In the genomic region with DNA sequence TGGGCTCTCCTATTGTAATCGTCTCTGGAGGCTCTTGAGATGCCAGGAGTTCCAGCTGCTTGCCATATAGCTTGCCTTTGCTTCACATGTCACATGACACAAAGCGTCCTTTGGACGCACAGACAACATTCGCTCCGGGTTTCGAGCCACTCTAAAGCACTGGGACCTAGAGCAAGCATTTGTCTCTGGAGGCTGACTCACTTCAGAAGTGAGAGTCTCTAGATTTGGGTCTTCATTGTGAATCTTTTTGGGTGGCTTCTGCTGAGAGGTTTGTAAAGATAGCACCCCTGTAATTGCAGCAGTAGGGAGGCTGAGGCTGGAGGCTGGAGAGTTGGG, we compare ENCODE assay signal across 11 mouse cellular contexts. TPM values are rescaled to one million over a fixed set of nuclear protein-coding genes. Genes with fewer than 3 reads are reported as not detected.
DNase-seq lines count a peak whose midpoint lies in the region; ATAC-seq and TF ChIP-seq lines count a peak whose summit lies in the region.
"Had no signal": no experiment of that assay in that cellular context is flagged by ENCODE, and none has a peak within 500 bp of the region (broad histone marks: within the 10 kb centered on the region; RNA-seq: fewer than 3 reads in every experiment).

No protein-coding gene starts in this region.

- no peak overlapping the region for H3K9ac ChIP-seq in hindbrain, embryonic 12.5 days
- H3K9ac ChIP-seq in hindbrain, postnatal 0 days (replicated peaks; ENCODE audit: low read length): no peak overlapping the region
- H3K9ac ChIP-seq in ES-Bruce4 (ENCODE audit: low read depth, poor library complexity, severe bottlenecking): peak overlapping the region; percentile 79; the same call in 1 of the 2 replicates
- H3K9ac ChIP-seq in liver, embryonic 12.5 days: peak overlapping the region; percentile 99

- no peak for ATAC-seq in hindbrain, embryonic 12.5 days (ENCODE audit: low FRiP score)
- no peak for ATAC-seq in hindbrain, postnatal 0 days
- no peak for ATAC-seq in liver, embryonic 12.5 days

- peaks cover 37% of the 10 kb centered on the region for H3K4me1 ChIP-seq in hindbrain, embryonic 12.5 days
- H3K4me1 ChIP-seq in hindbrain, postnatal 0 days (ENCODE audit: insufficient read depth, low read length): peaks cover 21% of the 10 kb centered on the region
- peaks cover 8% of the 10 kb centered on the region for H3K4me1 ChIP-seq in ES-Bruce4 (ENCODE audit: control insufficient read depth, insufficient read depth, low read length)
- H3K4me1 ChIP-seq in liver, embryonic 12.5 days: peaks cover 68% of the 10 kb centered on the region

- H3K4me3 ChIP-seq in hindbrain, embryonic 12.5 days: no peak overlapping the region
- no peak overlapping the region for H3K4me3 ChIP-seq in hindbrain, postnatal 0 days (ENCODE audit: low read length)
- H3K4me3 ChIP-seq in ES-Bruce4 (ENCODE audit: low read depth, low read length): no peak overlapping the region
- H3K4me3 ChIP-seq in liver, embryonic 12.5 days: peak overlapping the region; percentile 98

- no peak for TF ChIP-seq POLR2A in ES-Bruce4 (IDR thresholded peaks at IDR 0.05; ENCODE audit: insufficient read depth, low read length)

- WGBS in hindbrain, embryonic 12.5 days: 91% methylated on average over 6 of the region's 6 CpGs
- 88% methylated on average over 6 of the region's 6 CpGs for WGBS in hindbrain, postnatal 0 days
- WGBS in liver, embryonic 12.5 days (ENCODE audit: insufficient replicate concordance): 88% methylated on average over 6 of the region's 6 CpGs

- H3K27me3 ChIP-seq in hindbrain, embryonic 12.5 days: no peaks in the 10 kb centered on the region
- no peaks in the 10 kb centered on the region for H3K27me3 ChIP-seq in hindbrain, postnatal 0 days (ENCODE audit: insufficient read depth, low read length)
- H3K27me3 ChIP-seq in ES-Bruce4 (ENCODE audit: control insufficient read depth, insufficient read depth, low read length, poor library complexity, severe bottlenecking): no peaks in the 10 kb centered on the region
- peaks cover 4% of the 10 kb centered on the region; the same call in 1 of the 2 replicates for H3K27me3 ChIP-seq in liver, embryonic 12.5 days (replicated peaks)

- H3K27ac ChIP-seq in hindbrain, embryonic 12.5 days: 0 out of 2 replicates have a peak overlapping the region, but pooled peaks have one; percentile 0
- no peak overlapping the region for H3K27ac ChIP-seq in hindbrain, postnatal 0 days
- no peak overlapping the region for H3K27ac ChIP-seq in ES-Bruce4 (ENCODE audit: insufficient read depth, low read length)
- H3K27ac ChIP-seq in liver, embryonic 12.5 days: peak overlapping the region; percentile 100

- 0 out of 2 replicates have a peak, but pooled peaks cover 3% of the 10 kb centered on the region for H3K36me3 ChIP-seq in hindbrain, embryonic 12.5 days
- no peaks in the 10 kb centered on the region; the same call in 1 of the 2 replicates for H3K36me3 ChIP-seq in hindbrain, postnatal 0 days (ENCODE audit: insufficient read depth, low read length)
- peaks cover 2% of the 10 kb centered on the region; the same call in 1 of the 2 replicates for H3K36me3 ChIP-seq in ES-Bruce4 (ENCODE audit: control insufficient read depth, insufficient read depth, low read length, poor library complexity, severe bottlenecking)
- peaks cover 12% of the 10 kb centered on the region for H3K36me3 ChIP-seq in liver, embryonic 12.5 days

- TF ChIP-seq EP300 in ES-Bruce4 (IDR thresholded peaks at IDR 0.05; ENCODE audit: insufficient read depth, low read depth, low read length): no peak

- DNase-seq in cerebellum, adult 11-12 months: peak; percentile 66
- DNase-seq in cerebellum, adult 8-10 months: no peak
- no peak for DNase-seq in hindbrain, postnatal 0 days (ENCODE audit: low spot score)
- DNase-seq in frontal cortex, postnatal 14 days (ENCODE audit: low spot score in 2 of 2): no peak
- no peak for DNase-seq in natural killer cell, adult 2 months (ENCODE audit: low spot score in 2 of 2)
- DNase-seq: embryo, embryonic 11 days; gastrocnemius, postnatal 36 days had no signal

- no peaks in the 10 kb centered on the region for H3K9me3 ChIP-seq in hindbrain, embryonic 12.5 days (replicated peaks)
- H3K9me3 ChIP-seq in hindbrain, postnatal 0 days (ENCODE audit: low read length): no peaks in the 10 kb centered on the region
- no peaks in the 10 kb centered on the region for H3K9me3 ChIP-seq in ES-Bruce4 (replicated peaks; ENCODE audit: control insufficient read depth, insufficient read depth, low read length, poor library complexity, severe bottlenecking)
- no peaks in the 10 kb centered on the region for H3K9me3 ChIP-seq in liver, embryonic 12.5 days (replicated peaks)

- no peak overlapping the region for H3K4me2 ChIP-seq in hindbrain, embryonic 12.5 days (replicated peaks)
- H3K4me2 ChIP-seq in hindbrain, postnatal 0 days (ENCODE audit: low read depth, low read length): no peak overlapping the region
- H3K4me2 ChIP-seq in liver, embryonic 12.5 days: peak overlapping the region; percentile 90

- no peak for TF ChIP-seq CTCF in hindbrain, postnatal 0 days (IDR thresholded peaks at IDR 0.05; ENCODE audit: low read depth)
- no peak for TF ChIP-seq CTCF in ES-Bruce4 (IDR thresholded peaks at IDR 0.05; ENCODE audit: low read depth, low read length)

RNA-seq across cellular contexts. Expression of a gene that starts 1.6 kb away (rescaled TPM):
- polyA plus RNA-seq in hindbrain, embryonic 12.5 days (2016; fragmentation: Nextera tagmentation; extraction: Ambion mirVana): 290 and 291 TPM in 2 replicates
- 209 and 247 TPM in 2 replicates for total RNA-seq in hindbrain, postnatal 0 days (2014; rRNA removed)
- polyA plus RNA-seq in hindbrain, postnatal 0 days (2015; fragmentation: Nextera tagmentation; extraction: Ambion mirVana): 380 and 384 TPM in 2 replicates
- polyA plus RNA-seq in ES-Bruce4 (2011; ENCODE audit: insufficient read depth, insufficient read length, low read depth, missing spikeins): 189 and 193 TPM in 2 replicates
- 256 and 259 TPM in 2 replicates for polyA plus RNA-seq in liver, embryonic 12.5 days (2016; fragmentation: Nextera tagmentation; extraction: Ambion mirVana)

RNA-seq across cellular contexts. Expression of a gene that starts 27.8 kb away (rescaled TPM):
- polyA plus RNA-seq in hindbrain, embryonic 12.5 days (2016; fragmentation: Nextera tagmentation; extraction: Ambion mirVana): 16.9 and 18.8 TPM in 2 replicates
- 7.5 and 10.7 TPM in 2 replicates for total RNA-seq in hindbrain, postnatal 0 days (2014; rRNA removed)
- 7.2 and 9.8 TPM in 2 replicates for polyA plus RNA-seq in hindbrain, postnatal 0 days (2015; fragmentation: Nextera tagmentation; extraction: Ambion mirVana)
- 3.2 and 7.0 TPM in 2 replicates for polyA plus RNA-seq in ES-Bruce4 (2011; ENCODE audit: insufficient read depth, insufficient read length, low read depth, missing spikeins)
- 1.8 and 4.8 TPM in 2 replicates for polyA plus RNA-seq in liver, embryonic 12.5 days (2016; fragmentation: Nextera tagmentation; extraction: Ambion mirVana)
- total RNA-seq: neutrophil, adult 5-6 weeks had no signal

RNA-seq across cellular contexts. Expression of a gene that starts 55.2 kb away (rescaled TPM):
- polyA plus RNA-seq in hindbrain, embryonic 12.5 days (2016; fragmentation: Nextera tagmentation; extraction: Ambion mirVana): 4.1 and 4.5 TPM in 2 replicates
- total RNA-seq in hindbrain, postnatal 0 days (2014; rRNA removed): 8.1 and 8.7 TPM in 2 replicates
- 5.2 and 5.7 TPM in 2 replicates for polyA plus RNA-seq in hindbrain, postnatal 0 days (2015; fragmentation: Nextera tagmentation; extraction: Ambion mirVana)
- 9.2 and 10.4 TPM in 2 replicates for polyA plus RNA-seq in ES-Bruce4 (2011; ENCODE audit: insufficient read depth, insufficient read length, low read depth, missing spikeins)
- 21.8 and 23.4 TPM in 2 replicates for polyA plus RNA-seq in liver, embryonic 12.5 days (2016; fragmentation: Nextera tagmentation; extraction: Ambion mirVana)

RNA-seq across cellular contexts. Expression of a gene that starts 56.1 kb away (rescaled TPM):
- polyA plus RNA-seq in hindbrain, embryonic 12.5 days (2016; fragmentation: Nextera tagmentation; extraction: Ambion mirVana): 39.0 and 43.9 TPM in 2 replicates
- total RNA-seq in hindbrain, postnatal 0 days (2014; rRNA removed): 70.0 and 79.9 TPM in 2 replicates
- 41.4 and 42.0 TPM in 2 replicates for polyA plus RNA-seq in hindbrain, postnatal 0 days (2015; fragmentation: Nextera tagmentation; extraction: Ambion mirVana)
- polyA plus RNA-seq in ES-Bruce4 (2011; ENCODE audit: insufficient read depth, insufficient read length, low read depth, missing spikeins): 41.9 and 45.6 TPM in 2 replicates
- 27.3 and 30.4 TPM in 2 replicates for polyA plus RNA-seq in liver, embryonic 12.5 days (2016; fragmentation: Nextera tagmentation; extraction: Ambion mirVana)

Comparison
In these comparisons a context has a peak if more than half of its experiments do, and no peak if none do; other contexts are left out.
1. H3K27ac ChIP-seq: peak in hindbrain, embryonic 12.5 days (single experiment) and liver, embryonic 12.5 days (single experiment); none in hindbrain, postnatal 0 days (single experiment) and ES-Bruce4 (single experiment).
2. H3K9ac ChIP-seq: peak in ES-Bruce4 (single experiment) and liver, embryonic 12.5 days (single experiment); none in hindbrain, embryonic 12.5 days (single experiment) and hindbrain, postnatal 0 days (single experiment).